Mouse (Mus musculus) heart, postnatal 14 days (tissue): ENCODE results near the gene Lgals4. TPM values are rescaled to one million over a fixed set of nuclear protein-coding genes. Genes with fewer than 3 reads are reported as not detected.
A peak's percentile ranks its signal among the peaks of the same experiment; 100 is the strongest.
"Not testable (repeated sequence)": the region's sequence is repeated elsewhere in the genome, so short reads cannot be mapped to it uniquely, and the experiment has no call there.

Experiments used
- DNase-seq, 2 experiments: peaks; one replicate each; pipeline ENCODE4 v3.0.0; 2021 to 2022
- intact Hi-C: fragments of 180-260 bp; cut with DNase I; formaldehyde crosslinking; loops from one replicate; pipeline ENCODE4 v1.15.1; 2025
- total RNA-seq, 2 experiments: library from RNA; stranded (reverse); gene quantifications; 2 replicates each; pipeline ENCODE4 v1.2.3; 2021

Gene Lgals4
- total RNA-seq, 2 experiments from 2014 or later: 38.7 to 51.1 TPM

GRCm38 (mm10) chr7:28859953-28860352 lies 26.3 kb downstream of the Lgals4 start:
- intact Hi-C loops: loop anchor here (10.0 kb wide), 1 partner anchor 175 kb away; no protein-coding TSS in a partner anchor
- DNase-seq: no peak

GRCm38 (mm10) chr7:28860898-28861297 lies 27.2 kb downstream of the Lgals4 start:
- intact Hi-C loops: loop anchor here (10.0 kb wide), 1 partner anchor 174 kb away; no protein-coding TSS in a partner anchor
- no peak for DNase-seq

GRCm38 (mm10) chr7:28862817-28863499 lies 29.3 kb downstream of the Lgals4 start:
- intact Hi-C loops: loop anchor here (10.0 kb wide), 1 partner anchor 172 kb away; no protein-coding TSS in a partner anchor
- no peak for DNase-seq

- DNase-seq: no peak
- intact Hi-C loops: loop anchor here (10.0 kb wide), 1 partner anchor 171 kb away; no protein-coding TSS in a partner anchor
These were observed 29.9 kb downstream of the Lgals4 start, which contains the start of gene Lgals7 for GRCm38 (mm10) chr7:28863540-28863939. TSS of gene Lgals7 (plus strand) at chr7:28863853.

GRCm38 (mm10) chr7:28864288-28864750 lies 30.7 kb downstream of the Lgals4 start:
- intact Hi-C loops: loop anchor here (10.0 kb wide), 1 partner anchor 170 kb away; no protein-coding TSS in a partner anchor

GRCm38 (mm10) chr7:28865481-28866300 lies 32.0 kb downstream of the Lgals4 start:
- intact Hi-C loops: loop anchor here (2.0 to 10.0 kb wide), 3 partner anchors 39 to 169 kb away; no protein-coding TSS in a partner anchor
- DNase-seq: peak; percentile 81 to 83

More at GRCm38 (mm10) chr7:28864288-28864750, 30.7 kb downstream of the Lgals4 start:
- no peak for DNase-seq

- intact Hi-C loops: loop anchor here (1.0 to 10.0 kb wide), 4 partner anchors 40 to 168 kb away; no protein-coding TSS in a partner anchor
- no peak for DNase-seq
These were observed 33.3 kb downstream of the Lgals4 start for GRCm38 (mm10) chr7:28866769-28867507.

GRCm38 (mm10) chr7:28867508-28868340 lies 34.1 kb downstream of the Lgals4 start:
- peak; percentile 79 to 86 for DNase-seq
- intact Hi-C loops: loop anchor here (1.0 to 10.0 kb wide), 4 partner anchors 41 to 167 kb away; no protein-coding TSS in a partner anchor

GRCm38 (mm10) chr7:28870901-28871664 lies 37.4 kb downstream of the Lgals4 start:
- DNase-seq: no peak
- intact Hi-C loops: no loop called here

GRCm38 (mm10) chr7:28874565-28874964 lies 40.9 kb downstream of the Lgals4 start:
- intact Hi-C loops: no loop called here
- DNase-seq: no peak

GRCm38 (mm10) chr7:28876099-28876498 lies 42.4 kb downstream of the Lgals4 start:
- intact Hi-C loops: no loop called here
- DNase-seq: no peak

- no peak for DNase-seq
- intact Hi-C loops: no loop called here
These were observed 43.5 kb downstream of the Lgals4 start for GRCm38 (mm10) chr7:28877155-28877554.

GRCm38 (mm10) chr7:28877856-28878255 lies 44.2 kb downstream of the Lgals4 start:
- no peak for DNase-seq
- intact Hi-C loops: no loop called here

- no peak for DNase-seq
- intact Hi-C loops: no loop called here
These were observed 46.0 kb downstream of the Lgals4 start for GRCm38 (mm10) chr7:28879606-28880005.

- intact Hi-C loops: no loop called here
- no peak for DNase-seq
These were observed 46.9 kb downstream of the Lgals4 start for GRCm38 (mm10) chr7:28880554-28880953.

- DNase-seq: no peak
- intact Hi-C loops: no loop called here
These were observed 47.5 kb downstream of the Lgals4 start, which contains the start of gene Capn12 for GRCm38 (mm10) chr7:28881199-28881598. TSS of gene Capn12 (plus strand) at chr7:28881422.

- DNase-seq: no peak
- intact Hi-C loops: no loop called here
These were observed 49.4 kb downstream of the Lgals4 start for GRCm38 (mm10) chr7:28883039-28883438.

- intact Hi-C loops, DNase-seq: not testable (repeated sequence)
These were observed 50.0 kb downstream of the Lgals4 start for GRCm38 (mm10) chr7:28883704-28884103.
